Mouse (Mus musculus): ENCODE measurements around the gene Mrpl9. TPM values are rescaled to one million over a fixed set of nuclear protein-coding genes. Genes with fewer than 3 reads are reported as not detected.

Gene Mrpl9
- 69.3 and 69.9 TPM in 2 replicates for polyA plus RNA-seq (2016; fragmentation: Nextera tagmentation; extraction: Ambion mirVana)

DNA sequence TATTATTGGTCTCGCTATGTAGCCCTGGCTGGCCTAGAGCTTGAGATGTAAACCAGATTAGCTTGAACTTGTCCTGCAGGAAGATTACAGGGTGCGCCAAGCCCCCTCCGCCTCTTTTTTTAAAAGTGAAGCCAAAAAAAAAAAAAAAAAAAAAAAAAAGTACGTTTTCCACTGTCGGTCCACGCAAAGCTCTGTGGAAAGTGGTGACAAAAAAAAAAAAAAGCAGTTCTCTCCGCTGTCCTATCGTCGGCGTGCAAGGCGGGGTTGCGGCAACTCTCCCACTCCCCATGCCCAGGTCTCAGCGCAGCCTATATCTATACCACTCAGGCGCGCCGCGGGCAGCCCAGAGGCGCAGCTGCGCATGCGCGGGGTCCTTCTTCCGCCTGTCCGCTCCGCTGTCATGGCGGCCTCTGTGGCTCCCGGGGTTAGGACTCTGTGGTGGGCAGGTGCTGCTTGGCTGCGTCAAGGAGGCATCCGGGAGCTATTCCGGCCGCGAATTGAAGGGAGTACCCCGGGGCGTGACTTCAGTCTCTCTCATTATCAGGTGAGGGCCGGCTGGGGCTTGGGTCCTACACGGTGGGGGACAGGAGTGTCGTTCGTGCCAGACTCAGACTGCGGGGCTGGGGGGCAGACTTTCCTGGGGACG, at the start of gene Mrpl9:
Mrpl9 (plus strand) TSS at position 368 of the 646 bp plus-strand sequence.
- peaks cover 11% of the 10 kb centered on the region; the same call in 1 of the 2 replicates for H3K27me3 ChIP-seq
- ATAC-seq (ENCODE audit: insufficient number of reproducible peaks, insufficient read depth, low FRiP score, low TSS enrichment, low read depth), result peak; percentile 97
- H3K27ac ChIP-seq, result no peak within 1 kb of the TSS
- H3K36me3 ChIP-seq, result peaks cover 34% of the 10 kb centered on the region
- peaks cover 5% of the 10 kb centered on the region for H3K4me1 ChIP-seq (replicated peaks)
- no peaks in the 10 kb centered on the region for H3K9me3 ChIP-seq
- peak within 1 kb of the TSS; percentile 94 for H3K4me3 ChIP-seq (replicated peaks)
- H3K9ac ChIP-seq (replicated peaks), result peak within 1 kb of the TSS; percentile 88
- under 1% methylated on average over 37 of the region's 39 CpGs for WGBS
- H3K4me2 ChIP-seq, result peak within 1 kb of the TSS; percentile 82

DNA sequence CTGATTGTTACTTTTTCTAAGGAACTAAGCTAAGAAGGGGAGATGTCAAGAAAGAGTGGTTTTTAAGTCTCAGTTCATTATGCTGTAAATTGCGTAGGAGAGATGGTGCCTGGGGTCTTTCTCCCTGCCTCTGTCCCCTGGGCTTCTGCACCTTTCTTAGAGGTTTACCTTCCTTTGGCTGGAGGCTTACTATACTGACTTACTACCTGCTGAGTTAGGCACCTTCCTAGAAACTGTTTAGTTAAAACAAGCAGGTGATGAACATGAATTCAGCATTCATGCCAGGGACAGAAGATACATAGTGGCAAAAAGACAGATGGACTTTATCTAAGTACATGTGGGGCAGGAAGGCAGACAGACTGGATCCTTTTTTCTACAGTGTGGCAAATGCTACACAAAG, 46.8 kb upstream of the Mrpl9 start:
- Histone ChIP-seq H3K4me3 (replicated peaks) (no peak overlapping the region), H3K4me2 (no peak overlapping the region), H3K9ac (replicated peaks) (no peak overlapping the region), H3K27me3 (peaks cover 61% of the 10 kb centered on the region), H3K36me3 (no peaks in the 10 kb centered on the region), H3K9me3 (no peaks in the 10 kb centered on the region), H3K27ac (no peak overlapping the region), H3K4me1 (replicated peaks) (0 out of 2 replicates have a peak, but pooled peaks cover 2% of the 10 kb centered on the region)
- no peak for ATAC-seq (ENCODE audit: insufficient number of reproducible peaks, insufficient read depth, low FRiP score, low TSS enrichment, low read depth)
- WGBS, result 72% methylated on average over 1 of the region's 1 CpGs

- peaks cover 66% of the 10 kb centered on the region for H3K27me3 ChIP-seq
- no peaks in the 10 kb centered on the region for H3K36me3 ChIP-seq
- no peak overlapping the region for H3K27ac ChIP-seq
- H3K4me3 ChIP-seq (replicated peaks), result no peak overlapping the region
- ATAC-seq (ENCODE audit: insufficient number of reproducible peaks, insufficient read depth, low FRiP score, low TSS enrichment, low read depth), result no peak
- 80% methylated on average over 4 of the region's 4 CpGs for WGBS
- H3K9me3 ChIP-seq, result no peaks in the 10 kb centered on the region
- H3K9ac ChIP-seq (replicated peaks), result no peak overlapping the region
- H3K4me1 ChIP-seq (replicated peaks), result 0 out of 2 replicates have a peak, but pooled peaks cover 2% of the 10 kb centered on the region
- no peak overlapping the region for H3K4me2 ChIP-seq
These were observed 46.3 kb upstream of the Mrpl9 start for GRCm38 (mm10) chr3:94396851-94397250.

GRCm38 (mm10) chr3:94398217-94398616, 44.9 kb upstream of the Mrpl9 start, which contains the start of gene Lingo4:
Gene Lingo4 (plus strand): TSS chr3:94398517.
- Histone ChIP-seq H3K27ac (no peak within 1 kb of the TSS), H3K4me2 (peak within 1 kb of the TSS; percentile 51), H3K36me3 (no peaks in the 10 kb centered on the region), H3K4me1 (replicated peaks) (0 out of 2 replicates have a peak, but pooled peaks cover 2% of the 10 kb centered on the region), H3K4me3 (replicated peaks) (peak within 1 kb of the TSS; percentile 24), H3K9me3 (no peaks in the 10 kb centered on the region), H3K27me3 (peaks cover 80% of the 10 kb centered on the region), H3K9ac (replicated peaks) (0 out of 2 replicates have a peak within 1 kb of the TSS, but pooled peaks have one; percentile 31)
- 66% methylated on average over 6 of the region's 6 CpGs for WGBS
- ATAC-seq (ENCODE audit: insufficient number of reproducible peaks, insufficient read depth, low FRiP score, low TSS enrichment, low read depth), result no peak

- H3K4me2 ChIP-seq, result peak overlapping the region; percentile 51
- H3K9ac ChIP-seq (replicated peaks), result 0 out of 2 replicates have a peak overlapping the region, but pooled peaks have one; percentile 31
- H3K4me1 ChIP-seq (replicated peaks), result 0 out of 2 replicates have a peak, but pooled peaks cover 2% of the 10 kb centered on the region
- H3K27ac ChIP-seq, result no peak overlapping the region
- WGBS, result 3% methylated on average over 20 of the region's 20 CpGs
- no peaks in the 10 kb centered on the region for H3K36me3 ChIP-seq
- H3K4me3 ChIP-seq (replicated peaks), result peak overlapping the region; percentile 24
- H3K27me3 ChIP-seq, result peaks cover 87% of the 10 kb centered on the region
- no peaks in the 10 kb centered on the region for H3K9me3 ChIP-seq
- ATAC-seq (ENCODE audit: insufficient number of reproducible peaks, insufficient read depth, low FRiP score, low TSS enrichment, low read depth), result no peak
These were observed 44.1 kb upstream of the Mrpl9 start for GRCm38 (mm10) chr3:94398943-94399481.

DNA sequence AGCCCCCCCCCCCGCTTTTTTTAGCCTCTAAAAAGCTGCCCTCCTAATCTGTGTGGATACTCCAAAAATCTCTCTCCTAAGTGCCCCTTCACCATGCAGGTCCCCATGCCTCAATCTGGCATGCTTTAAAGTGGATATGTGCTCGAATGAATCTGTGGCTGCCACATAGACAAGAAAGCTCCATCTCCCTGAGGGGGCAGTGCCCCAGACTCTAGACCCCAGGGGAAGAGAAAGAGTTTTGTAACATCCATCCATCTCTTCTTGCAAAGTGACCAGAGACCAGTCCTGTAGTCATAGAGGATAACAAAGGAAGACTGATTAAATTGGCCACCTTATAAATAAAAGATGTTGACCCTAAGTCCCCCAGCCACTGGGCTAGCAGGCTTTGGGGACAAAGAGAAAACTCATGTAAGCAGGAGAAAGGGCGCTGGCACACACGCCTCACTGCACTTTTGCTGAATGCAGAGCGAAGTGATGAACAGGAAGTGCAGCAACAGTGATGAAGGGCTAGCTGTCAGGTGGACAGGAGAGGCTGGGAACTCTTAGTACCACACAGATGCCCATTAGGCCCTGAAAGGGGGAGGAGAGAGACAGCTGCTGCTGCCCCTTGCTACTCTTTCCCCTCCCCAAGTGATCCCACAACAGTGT, 43.3 kb upstream of the Mrpl9 start:
- H3K9ac ChIP-seq (replicated peaks), result no peak overlapping the region
- 51% methylated on average over 5 of the region's 5 CpGs for WGBS
- no peaks in the 10 kb centered on the region for H3K9me3 ChIP-seq
- H3K27me3 ChIP-seq, result peaks cover 93% of the 10 kb centered on the region
- ATAC-seq (ENCODE audit: insufficient number of reproducible peaks, insufficient read depth, low FRiP score, low TSS enrichment, low read depth), result no peak
- H3K27ac ChIP-seq, result no peak overlapping the region
- no peak overlapping the region for H3K4me3 ChIP-seq (replicated peaks)
- H3K36me3 ChIP-seq, result no peaks in the 10 kb centered on the region
- no peak overlapping the region for H3K4me2 ChIP-seq
- H3K4me1 ChIP-seq (replicated peaks), result peaks cover 7% of the 10 kb centered on the region; the same call in 1 of the 2 replicates

- Histone ChIP-seq H3K4me1 (replicated peaks) (peaks cover 13% of the 10 kb centered on the region; the same call in 1 of the 2 replicates), H3K27ac (no peak overlapping the region), H3K4me3 (replicated peaks) (no peak overlapping the region), H3K9ac (replicated peaks) (no peak overlapping the region), H3K27me3 (peaks cover 81% of the 10 kb centered on the region), H3K36me3 (no peaks in the 10 kb centered on the region), H3K9me3 (no peaks in the 10 kb centered on the region), H3K4me2 (no peak overlapping the region)
- WGBS, result 67% methylated on average over 8 of the region's 8 CpGs
- ATAC-seq (ENCODE audit: insufficient number of reproducible peaks, insufficient read depth, low FRiP score, low TSS enrichment, low read depth), result no peak
These were observed 40.7 kb upstream of the Mrpl9 start for GRCm38 (mm10) chr3:94402451-94402850.

DNA sequence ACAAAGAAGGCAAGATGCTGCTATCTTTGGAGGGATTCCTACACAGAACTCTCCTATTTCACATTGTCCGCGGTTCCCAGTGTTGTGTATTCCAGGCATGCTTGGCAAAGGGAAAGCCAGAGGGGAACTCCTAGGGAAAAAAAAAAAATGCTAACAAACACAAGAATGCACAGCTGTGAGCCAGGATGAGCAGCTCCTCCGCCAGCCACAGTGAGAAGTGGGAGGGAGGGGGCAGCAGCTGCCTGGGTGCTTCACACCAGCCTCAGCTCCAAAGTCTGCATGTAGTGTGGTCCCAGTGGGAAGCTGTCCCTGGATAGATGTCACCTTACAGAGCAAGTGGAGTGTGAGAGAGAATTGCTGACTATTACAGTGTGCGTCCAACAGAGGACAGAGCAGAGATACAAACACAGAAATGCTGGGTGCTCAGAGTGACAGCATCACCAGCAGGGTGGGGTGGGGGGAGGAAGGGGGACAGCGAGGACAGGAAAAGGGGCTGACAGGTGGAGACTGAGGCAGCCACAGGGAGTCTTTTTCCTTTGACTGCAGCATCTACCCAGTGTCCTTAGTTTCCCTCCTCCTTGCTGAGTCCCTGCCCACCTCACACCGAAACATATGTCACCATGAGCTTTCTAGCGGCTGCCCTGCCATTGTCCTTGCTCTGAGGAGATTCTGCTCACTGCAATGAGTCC, 38.6 kb upstream of the Mrpl9 start:
- ATAC-seq (ENCODE audit: insufficient number of reproducible peaks, insufficient read depth, low FRiP score, low TSS enrichment, low read depth), result no peak
- H3K27me3 ChIP-seq, result peaks cover 61% of the 10 kb centered on the region

DNA sequence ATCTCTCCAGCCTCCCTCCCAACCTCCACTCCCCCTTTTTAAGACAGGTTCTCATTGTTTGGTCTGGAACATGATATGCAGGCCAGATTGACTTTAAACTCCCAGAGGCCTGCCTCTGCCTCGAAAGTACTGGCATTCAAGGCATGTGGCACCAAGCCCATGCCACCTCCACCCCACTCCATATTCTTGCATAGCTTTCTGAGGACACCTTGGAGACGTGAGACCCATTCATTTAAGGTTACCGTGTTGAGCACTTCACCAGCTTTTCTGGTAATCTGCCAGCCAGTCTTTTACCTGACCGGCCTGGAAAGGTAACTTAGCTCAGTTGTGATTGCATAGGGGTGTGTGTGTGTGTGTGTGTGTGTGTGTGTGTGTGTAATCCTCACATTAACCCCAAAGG, 37.6 kb upstream of the Mrpl9 start:
- Histone ChIP-seq H3K4me2 (no peak overlapping the region), H3K36me3 (no peaks in the 10 kb centered on the region), H3K27ac (no peak overlapping the region), H3K9ac (replicated peaks) (no peak overlapping the region), H3K9me3 (no peaks in the 10 kb centered on the region), H3K4me3 (replicated peaks) (no peak overlapping the region), H3K27me3 (peaks cover 51% of the 10 kb centered on the region), H3K4me1 (replicated peaks) (peaks cover 11% of the 10 kb centered on the region; the same call in 1 of the 2 replicates)
- 67% methylated on average over 4 of the region's 4 CpGs for WGBS
- no peak for ATAC-seq (ENCODE audit: insufficient number of reproducible peaks, insufficient read depth, low FRiP score, low TSS enrichment, low read depth)

More for the DNA sequence above, 38.6 kb upstream of the Mrpl9 start:
- no peaks in the 10 kb centered on the region for H3K36me3 ChIP-seq
- no peak overlapping the region for H3K9ac ChIP-seq (replicated peaks)
- WGBS, result 16% methylated on average over 7 of the region's 7 CpGs
- H3K27ac ChIP-seq, result no peak overlapping the region
- no peak overlapping the region for H3K4me3 ChIP-seq (replicated peaks)
- H3K4me1 ChIP-seq (replicated peaks), result peaks cover 11% of the 10 kb centered on the region; the same call in 1 of the 2 replicates
- H3K9me3 ChIP-seq, result no peaks in the 10 kb centered on the region
- H3K4me2 ChIP-seq, result no peak overlapping the region

DNA sequence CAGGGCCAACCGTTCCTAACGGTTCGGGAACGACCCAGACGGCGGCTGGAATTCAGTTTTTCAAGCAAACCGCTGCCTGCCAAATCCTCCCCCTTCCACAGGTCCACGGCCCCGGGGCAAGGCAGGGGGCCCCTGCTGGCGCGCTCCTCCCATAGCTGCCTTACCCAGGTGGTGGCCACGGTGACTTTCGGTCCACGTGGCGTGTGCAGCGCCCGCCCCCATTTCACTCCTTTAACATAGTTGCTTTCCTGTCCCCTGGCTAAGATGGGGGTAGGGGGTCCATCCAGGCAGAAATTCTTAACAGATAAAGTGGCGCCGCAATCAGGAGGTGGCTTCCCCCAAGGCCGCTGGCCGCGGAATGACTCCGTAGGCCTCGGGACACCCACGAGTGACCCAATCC, 30.6 kb upstream of the Mrpl9 start:
- Histone ChIP-seq H3K27me3 (peaks cover 8% of the 10 kb centered on the region), H3K4me2 (peak overlapping the region; percentile 80), H3K36me3 (no peaks in the 10 kb centered on the region), H3K4me3 (replicated peaks) (peak overlapping the region; percentile 40), H3K27ac (no peak overlapping the region), H3K4me1 (replicated peaks) (peaks cover 9% of the 10 kb centered on the region), H3K9ac (replicated peaks) (no peak overlapping the region), H3K9me3 (no peaks in the 10 kb centered on the region)
- ATAC-seq (ENCODE audit: insufficient number of reproducible peaks, insufficient read depth, low FRiP score, low TSS enrichment, low read depth), result peak; percentile 27; the same call in 1 of the 2 replicates
- WGBS, result 9% methylated on average over 25 of the region's 25 CpGs

All from limb, embryonic 12.5 days (tissue).